Mouse (Mus musculus): ENCODE results near the gene Masp1.

Gene Masp1

GRCm38 (mm10) chr16:23520235-23520871 is at the start of gene Masp1, which contains the start of gene Rtp4:
Masp1 (minus strand) TSS chr16:23520815.
Rtp4 (plus strand) TSS chr16:23520291.
- DNase-seq = no peak

- DNase-seq = no peak
Observed at GRCm38 (mm10) chr16:23568369-23568958, 47.8 kb upstream of the Masp1 start.

GRCm38 (mm10) chr16:23557669-23558068 is 37.1 kb upstream of the Masp1 start:
- no peak for DNase-seq

DNA sequence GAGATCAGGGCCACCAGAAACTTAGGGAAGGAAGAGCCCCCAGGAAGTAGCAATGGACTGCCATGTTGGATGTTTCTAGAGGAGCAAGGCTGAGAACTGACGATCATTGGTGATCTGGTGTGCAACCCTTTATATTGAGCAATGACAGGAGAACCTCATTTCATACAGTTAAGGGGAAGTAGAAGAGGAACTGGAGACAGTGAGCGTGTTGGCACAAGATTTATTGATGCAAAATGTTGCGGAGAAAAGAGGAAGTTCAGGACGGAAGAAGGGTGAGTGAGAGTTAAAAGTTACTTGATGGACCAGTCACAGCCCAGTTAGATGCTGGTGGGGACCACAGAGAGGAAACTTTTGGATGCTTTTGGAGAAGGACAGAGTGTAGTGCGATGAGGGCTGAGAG is 36.6 kb upstream of the Masp1 start:
- no peak for DNase-seq

DNA sequence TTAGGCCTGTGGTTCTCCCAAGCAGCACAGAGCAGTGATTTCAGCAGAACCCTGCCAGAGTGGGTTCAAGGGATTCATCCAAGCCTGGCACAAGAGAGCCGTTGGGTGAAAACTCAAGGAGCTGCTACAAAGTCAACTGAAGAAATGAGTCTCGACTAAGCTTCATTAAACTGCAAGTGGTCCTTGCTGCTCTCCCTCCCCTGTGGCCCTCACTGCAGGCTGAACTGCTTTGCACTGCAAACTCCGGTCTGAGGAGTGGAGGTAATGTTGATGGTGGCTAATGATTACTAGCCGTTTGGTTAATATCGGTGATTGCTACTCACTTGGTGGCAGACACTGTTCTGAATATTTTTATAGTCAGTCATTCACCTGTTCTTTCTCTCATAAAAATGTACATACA is 34.1 kb upstream of the Masp1 start:
- DNase-seq = no peak

DNA sequence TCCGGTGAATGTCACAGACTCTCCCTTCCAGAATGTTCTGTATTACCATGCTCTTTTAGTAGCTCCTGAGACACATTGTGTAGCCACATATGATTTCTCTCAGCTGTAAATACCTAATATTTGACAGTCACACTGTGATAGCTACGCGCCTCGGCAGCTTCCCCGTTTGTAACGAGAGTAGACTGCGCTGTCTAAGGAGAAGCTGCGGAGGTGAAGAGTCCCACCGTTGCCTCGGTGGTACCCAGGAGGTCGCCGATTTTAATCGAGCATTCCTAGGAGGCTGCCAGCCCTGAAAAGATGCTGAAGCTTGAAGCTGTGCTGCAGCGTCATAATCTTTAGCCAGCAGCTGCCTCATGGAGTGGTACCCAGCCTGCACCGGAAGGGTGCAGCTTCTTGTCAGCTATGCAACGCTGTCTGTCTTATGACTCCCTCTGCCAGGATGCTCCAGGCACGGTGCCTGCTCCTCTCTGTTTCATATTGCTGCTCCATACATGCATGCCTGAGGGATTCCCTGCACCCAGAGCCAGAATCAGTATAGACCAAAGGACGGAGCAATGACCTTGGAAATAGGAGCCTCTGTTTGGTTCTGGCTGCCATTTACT is 30.5 kb upstream of the Masp1 start:
- DNase-seq = no peak

DNA sequence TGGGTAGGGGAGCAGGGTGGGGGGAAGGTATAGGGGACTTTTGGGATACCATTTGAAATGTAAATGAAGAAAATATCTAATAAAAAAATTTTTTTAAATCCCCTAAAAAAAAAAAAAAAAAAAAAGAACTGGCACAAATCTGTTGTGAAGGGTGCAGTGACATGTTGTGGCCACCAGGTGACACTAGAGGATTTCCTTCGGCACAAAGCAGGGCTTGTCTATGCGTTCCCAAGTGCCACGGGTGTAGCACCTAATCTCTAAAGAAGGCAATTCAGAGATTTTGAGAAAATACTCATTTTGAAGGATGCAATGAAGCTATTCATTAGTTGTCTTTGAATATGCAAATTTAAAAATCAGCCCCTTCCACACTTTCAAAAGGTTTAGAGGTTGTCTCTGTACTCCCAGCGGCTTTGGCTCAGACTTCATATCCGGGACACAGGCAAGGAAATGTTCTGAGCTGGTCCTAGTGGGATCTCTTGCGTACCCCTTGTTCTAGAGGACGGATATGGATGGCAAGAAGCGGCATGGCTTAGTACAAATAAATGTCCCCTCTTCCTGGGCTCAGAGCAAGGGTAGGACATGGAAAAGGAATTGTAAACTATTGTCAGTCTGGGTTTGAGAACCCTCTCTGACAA is 29.8 kb upstream of the Masp1 start:
- DNase-seq = peak; percentile 66

DNA sequence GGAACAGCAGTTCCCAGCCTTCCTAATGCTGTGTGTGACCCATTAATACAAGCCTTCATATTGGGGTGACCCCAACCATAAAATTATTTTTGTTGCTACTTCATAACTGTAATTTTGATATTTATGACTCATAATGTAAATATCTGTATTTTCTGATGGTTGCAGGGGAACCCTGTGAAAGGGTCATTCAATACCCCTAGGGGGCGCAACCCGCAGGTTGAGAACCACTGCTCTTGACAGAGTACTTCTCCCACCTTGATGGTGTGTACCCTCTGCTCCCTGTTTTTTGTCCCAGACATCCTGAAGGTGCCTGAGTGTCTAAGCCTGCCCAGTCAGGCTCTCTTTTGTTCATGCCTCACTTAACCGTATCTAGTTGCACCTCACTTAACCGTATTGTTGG is 27.2 kb upstream of the Masp1 start:
- DNase-seq = peak; percentile 54

DNA sequence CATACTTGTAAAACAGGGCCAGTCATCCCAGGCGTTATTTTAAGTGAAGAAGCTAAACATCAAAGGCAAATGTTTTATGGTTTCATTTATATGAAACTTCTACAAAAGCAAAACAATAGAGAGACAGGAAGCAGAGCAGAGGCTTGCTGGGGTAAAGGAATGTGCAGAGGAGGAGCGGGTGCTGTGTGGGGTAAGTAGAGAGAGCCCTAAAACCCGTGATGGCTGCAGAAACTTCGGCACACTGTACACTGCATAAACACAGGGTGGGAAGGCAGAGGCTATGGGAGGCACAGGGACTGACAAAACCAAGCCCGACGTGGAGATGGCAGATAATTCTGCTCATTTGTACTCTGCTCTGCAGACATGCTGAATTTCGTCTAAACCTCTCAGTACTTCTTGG is 23.7 kb upstream of the Masp1 start:
- DNase-seq = no peak

DNA sequence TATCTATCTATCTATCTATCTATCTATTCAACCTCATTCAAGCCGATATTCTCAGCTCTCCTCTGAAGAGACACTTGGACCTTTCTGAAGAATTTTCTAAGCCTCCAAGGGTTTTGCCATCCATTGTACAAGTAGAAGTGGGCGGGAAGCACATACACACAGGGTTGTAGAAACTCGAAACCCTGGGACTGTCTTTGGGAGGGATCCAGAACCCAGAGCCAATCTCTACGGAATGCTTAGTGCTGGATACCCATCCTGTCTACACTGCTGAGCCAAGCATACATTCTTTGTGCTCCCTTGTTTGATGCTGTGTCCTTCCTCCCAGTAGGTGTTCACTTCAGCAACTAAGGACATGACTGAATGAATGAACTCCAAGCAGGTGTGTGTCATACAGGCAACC is 22.3 kb upstream of the Masp1 start:
- no peak for DNase-seq

- no peak for DNase-seq
Observed at GRCm38 (mm10) chr16:23541046-23541445, 20.4 kb upstream of the Masp1 start.

- DNase-seq = no peak
Observed at GRCm38 (mm10) chr16:23533707-23534106, 13.1 kb upstream of the Masp1 start.

DNA sequence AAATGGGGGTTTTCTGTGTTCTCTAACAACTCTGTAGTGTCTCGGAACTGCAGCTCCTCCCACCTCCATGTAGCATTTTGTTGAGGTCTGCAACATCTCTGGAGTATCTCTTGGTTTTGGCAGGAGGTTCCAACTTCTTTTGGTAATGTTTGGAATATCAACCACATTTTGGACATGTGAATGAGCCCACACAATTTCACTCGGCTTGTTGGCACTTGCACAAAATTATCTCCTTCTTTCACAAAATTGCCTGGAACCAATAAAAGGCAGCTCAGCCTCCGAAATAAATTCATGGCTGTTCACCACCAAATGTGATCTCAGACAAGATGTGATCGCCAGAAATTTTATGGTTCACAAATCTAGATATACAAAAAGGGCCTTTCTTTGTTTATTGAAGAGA is 8.6 kb upstream of the Masp1 start:
- no peak for DNase-seq

DNA sequence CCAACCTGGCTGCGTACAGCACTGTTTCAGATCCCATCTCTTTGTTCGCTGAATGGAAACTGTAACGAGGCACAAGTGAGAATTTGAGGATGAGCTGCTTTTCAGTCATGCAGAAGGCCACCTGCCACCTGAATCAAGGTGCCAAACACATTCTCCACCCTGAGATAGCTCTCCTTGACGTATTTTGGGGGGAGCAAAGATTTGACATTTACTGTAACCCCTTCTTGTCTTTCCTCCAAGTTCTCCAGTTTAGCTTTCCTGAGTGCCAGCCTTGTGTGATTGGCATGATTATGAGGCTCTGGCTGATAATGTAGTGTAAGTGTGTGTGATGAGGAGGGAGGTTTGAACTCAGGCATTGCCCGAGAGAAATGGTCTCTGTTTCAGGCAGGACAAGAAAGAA is 1.5 kb upstream of the Masp1 start:
- DNase-seq = no peak

DNA sequence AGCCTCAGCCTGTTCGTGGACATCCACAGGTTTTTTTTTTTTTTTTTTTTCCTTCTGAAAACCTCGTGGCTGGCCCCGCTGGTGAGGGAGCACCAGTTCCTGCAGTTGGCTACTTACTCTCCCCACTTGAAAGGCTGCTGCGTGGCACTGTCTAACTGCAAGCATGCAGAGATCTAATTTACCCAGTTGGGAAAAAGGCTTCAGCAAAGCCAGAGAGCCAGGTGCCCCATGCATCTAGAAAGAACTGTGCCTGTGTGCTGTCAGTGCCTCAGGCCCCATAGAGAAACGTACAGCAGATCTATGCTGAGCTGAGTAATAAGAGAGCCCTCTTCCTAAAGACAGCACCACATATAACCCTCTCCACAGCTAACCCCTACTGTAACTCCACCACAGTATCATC is 477 bp upstream of the Masp1 start:
- DNase-seq = no peak

- no peak for DNase-seq
Observed at GRCm38 (mm10) chr16:23519771-23520170, 844 bp downstream of the Masp1 start.

DNA sequence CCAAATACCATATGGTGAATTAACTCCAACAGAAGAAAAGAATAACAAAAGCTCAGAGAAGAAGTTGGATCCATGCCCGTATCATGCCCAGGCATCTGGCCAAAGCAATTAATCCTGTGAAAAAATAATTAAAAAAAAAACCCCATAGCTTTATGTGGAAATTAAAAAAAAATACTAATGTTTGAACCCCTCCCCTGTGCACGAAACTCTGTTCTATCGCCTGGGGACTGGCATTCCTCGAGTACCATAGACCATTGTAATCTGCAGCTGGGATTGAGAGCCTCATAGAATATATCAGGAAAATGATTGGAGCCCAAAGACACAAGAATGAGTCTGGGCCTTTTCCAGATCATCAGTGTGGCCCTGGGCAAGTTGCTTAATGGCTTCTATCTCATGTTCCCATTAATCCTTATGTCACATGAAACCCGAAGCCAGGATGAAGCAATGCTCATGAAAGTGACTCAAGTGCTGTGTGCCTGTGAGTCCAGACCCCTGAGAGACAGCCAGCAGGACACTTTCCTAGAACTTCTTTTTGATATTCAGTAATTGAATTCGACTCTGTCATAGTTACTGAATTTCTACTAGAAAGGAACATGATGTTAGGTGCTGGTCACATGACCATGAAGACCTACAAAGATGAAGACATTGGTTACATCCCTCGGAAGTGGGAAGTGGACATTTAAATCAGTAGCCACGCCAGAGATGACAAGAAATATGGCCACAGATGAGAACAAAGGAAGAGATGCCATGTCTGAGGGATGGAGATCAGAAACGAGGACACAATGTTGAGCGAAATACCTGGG is 1.8 kb downstream of the Masp1 start:
- no peak for DNase-seq

DNA sequence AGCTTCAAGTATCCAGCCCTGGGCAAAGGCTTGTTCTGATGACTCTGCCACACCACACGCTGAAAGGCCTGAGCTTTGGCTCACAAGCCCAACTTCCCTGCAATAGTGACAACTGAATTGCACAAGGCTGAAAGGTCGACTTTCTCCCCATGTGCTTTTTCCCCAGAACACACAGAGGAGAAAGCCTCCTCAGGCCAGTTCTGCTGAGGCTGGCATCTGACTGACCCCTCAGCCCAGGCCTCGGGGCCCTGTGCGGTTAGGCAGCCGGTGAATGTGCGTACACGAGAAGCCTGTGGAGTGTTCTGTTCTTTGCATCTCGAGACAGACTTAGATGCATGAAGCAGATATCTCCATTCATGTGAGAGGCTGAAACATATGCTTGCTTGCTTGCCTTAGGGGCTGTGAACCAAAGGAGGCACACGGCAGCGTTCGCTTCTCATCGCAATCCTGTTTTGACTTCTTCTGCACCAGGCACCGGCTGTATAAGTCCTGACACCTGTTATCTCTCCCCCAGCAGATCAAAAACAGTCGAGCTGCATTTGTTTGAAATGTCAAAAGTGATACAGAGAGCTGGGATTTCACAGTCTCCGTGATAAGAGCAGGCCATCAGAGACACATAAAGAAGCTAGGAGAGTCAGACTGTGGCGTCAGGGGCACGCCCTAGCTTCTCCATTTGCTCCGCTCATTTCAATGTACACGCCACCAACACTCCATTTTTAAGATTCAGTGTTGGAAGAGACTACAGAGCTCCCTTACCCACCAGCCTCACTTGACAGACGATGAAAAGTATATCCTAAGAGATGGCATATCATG is 2.7 kb downstream of the Masp1 start:
- no peak for DNase-seq

DNA sequence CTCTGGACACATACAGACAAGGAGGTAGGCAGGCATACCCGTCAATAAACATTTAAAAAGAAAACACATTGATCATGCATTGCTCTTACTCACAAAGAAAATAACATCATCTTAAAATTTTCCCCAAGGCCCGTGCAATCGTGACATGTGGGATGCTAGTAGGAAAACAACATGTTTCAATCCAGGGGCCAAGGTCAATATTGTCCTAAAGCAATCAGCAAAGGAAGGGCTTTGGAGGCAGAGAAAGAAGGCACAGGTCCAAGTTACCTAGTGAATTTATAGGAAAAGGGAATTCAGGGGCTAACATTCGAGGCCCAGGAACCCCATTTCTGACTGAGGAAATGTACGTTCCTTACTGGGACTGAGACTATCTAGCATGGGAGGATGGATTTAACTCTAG is 3.4 kb downstream of the Masp1 start:
- no peak for DNase-seq

GRCm38 (mm10) chr16:23516606-23517005 is 4.0 kb downstream of the Masp1 start:
- DNase-seq = no peak

- DNase-seq = no peak
Observed at GRCm38 (mm10) chr16:23515766-23516165, 4.8 kb downstream of the Masp1 start.

DNA sequence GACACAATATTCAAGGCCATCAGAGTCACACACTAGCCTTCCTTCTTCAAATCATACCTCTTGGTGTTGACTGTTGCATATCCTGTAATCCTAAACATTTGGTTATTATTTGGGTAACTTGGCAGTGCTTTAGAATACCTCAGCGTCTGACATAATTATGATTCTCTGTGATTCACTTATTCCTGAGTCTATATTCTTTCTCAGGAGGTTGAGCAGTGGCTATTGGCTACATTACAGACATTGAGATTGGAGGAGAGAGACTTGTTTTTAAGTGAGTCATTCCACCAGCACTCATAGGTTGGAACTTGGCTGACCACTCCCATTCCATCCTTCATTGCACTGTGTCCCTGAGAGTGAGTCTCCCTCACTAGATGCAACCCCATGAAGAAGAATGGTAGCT is 7.2 kb downstream of the Masp1 start:
- no peak for DNase-seq
